Mouse (Mus musculus) liver, adult 2 months (tissue): ENCODE results near the gene Lst1.

Experiments
- CTCF ChIP-seq: fragments of 200-500 bp; IDR thresholded peaks from 2 replicates; pipeline ENCODE4 v1.5.1; 2011; ENCODE audit warnings: low read depth, low read length, control low read depth
- POLR2A ChIP-seq: fragments of 200-500 bp; IDR thresholded peaks from 2 replicates; pipeline ENCODE4 v1.6.1; 2011; ENCODE audit warnings: low read length, control low read depth; ENCODE audit not compliant: insufficient read depth; ENCODE audit errors: extremely low read depth

GRCm38 (mm10) chr17:35195631-35196320 is 7.5 kb upstream of the Lst1 start:
- 0 out of 2 replicates have a peak, but pooled peaks have one; percentile 6 for TF ChIP-seq POLR2A
- peak; percentile 92 for TF ChIP-seq CTCF
